ENCODE assay signal across 8 mouse cellular contexts in the genomic region with DNA sequence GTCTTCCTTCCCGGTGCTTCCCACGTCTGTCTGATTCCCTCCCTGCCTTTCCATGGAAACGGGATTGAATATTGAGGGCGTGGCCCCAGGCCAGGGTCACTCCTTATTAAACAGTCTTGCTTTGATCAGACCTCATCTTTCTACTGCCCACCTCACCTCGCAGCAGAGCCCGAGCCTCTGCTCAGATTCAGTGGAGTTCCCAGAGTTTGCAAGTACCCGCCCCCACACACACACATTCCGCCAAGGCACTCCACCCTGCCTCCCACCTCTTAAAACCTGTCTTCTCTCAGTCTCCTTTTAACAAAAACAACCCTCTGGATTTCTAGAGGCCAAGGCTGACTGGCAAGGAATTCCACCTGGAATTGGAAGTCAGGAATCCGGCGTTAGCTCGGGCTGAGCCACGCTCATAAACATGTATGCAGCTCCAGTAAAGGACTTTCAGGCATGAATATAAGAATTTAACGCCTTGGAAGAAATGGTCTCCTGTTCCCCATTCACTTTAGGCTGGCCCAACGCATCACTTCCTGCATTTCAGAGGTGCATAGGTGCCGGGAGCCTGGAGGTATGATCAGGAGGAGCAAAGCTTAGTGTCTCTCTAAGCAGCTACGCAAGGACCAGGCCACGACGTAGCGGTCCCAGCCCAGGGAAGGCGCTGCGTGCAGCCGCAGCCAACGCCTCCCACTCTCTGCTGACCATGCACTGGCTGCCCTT. TPM values are rescaled to one million over a fixed set of nuclear protein-coding genes. Genes with fewer than 3 reads are reported as not detected.
DNase-seq lines count a peak whose midpoint lies in the region; ATAC-seq and TF ChIP-seq lines count a peak whose summit lies in the region.

No protein-coding gene starts in this region.

- H3K4me2 ChIP-seq in forebrain, embryonic 14.5 days (ENCODE audit: low read length) = peak overlapping the region; percentile 93
- H3K4me2 ChIP-seq in limb, embryonic 11.5 days (ENCODE audit: low read depth, severe bottlenecking) = peak overlapping the region; percentile 85

- 10% methylated on average over 23 of the region's 23 CpGs for WGBS in forebrain, embryonic 14.5 days
- WGBS in limb, embryonic 11.5 days = 3% methylated on average over 23 of the region's 23 CpGs

- H3K4me3 ChIP-seq in ES-E14 (ENCODE audit: insufficient read depth in 1 of 2, low read depth in 1 of 2, low read length in 2 of 2, poor library complexity in 1 of 2, severe bottlenecking in 1 of 2) = peak overlapping the region; percentile 84 to 87
- peak overlapping the region; percentile 40 for H3K4me3 ChIP-seq in forebrain, embryonic 14.5 days (ENCODE audit: low read depth, low read length)
- H3K4me3 ChIP-seq in limb, embryonic 11.5 days (ENCODE audit: low read depth, low read length) = 0 out of 2 replicates have a peak overlapping the region, but pooled peaks have one; percentile 5

- peaks cover 12 to 21% of the 10 kb centered on the region in 2 experiments for H3K4me1 ChIP-seq in ES-E14 (ENCODE audit: control insufficient read depth in 2 of 2, insufficient read depth in 2 of 2, low read length in 2 of 2, poor library complexity in 1 of 2)
- H3K4me1 ChIP-seq in forebrain, embryonic 14.5 days (ENCODE audit: control insufficient read depth, insufficient read depth, low read length) = peaks cover 30% of the 10 kb centered on the region
- 0 out of 2 replicates have a peak, but pooled peaks cover 2% of the 10 kb centered on the region for H3K4me1 ChIP-seq in limb, embryonic 11.5 days (ENCODE audit: control insufficient read depth, insufficient read depth, low read length)

- in situ Hi-C loops in ES-E14 (cut with MboI; ENCODE audit: low sequenced_read_pairs in 2 of 2, unreplicated experiment in 2 of 2) = no loop called here

- ATAC-seq in forebrain, embryonic 14.5 days = no peak
- no peak for ATAC-seq in limb, embryonic 11.5 days (ENCODE audit: insufficient number of reproducible peaks, low FRiP score, low TSS enrichment, low read depth)

- H3K27ac ChIP-seq in ES-E14 (ENCODE audit: insufficient read depth, low read depth, low read length, poor library complexity, severe bottlenecking) = peak overlapping the region; percentile 15; the same call in 1 of the 2 replicates
- peak overlapping the region; percentile 94 for H3K27ac ChIP-seq in forebrain, embryonic 14.5 days (ENCODE audit: low read depth, low read length)
- no peak overlapping the region for H3K27ac ChIP-seq in limb, embryonic 11.5 days (replicated peaks; ENCODE audit: low read depth, low read length)

- H3K27me3 ChIP-seq in forebrain, embryonic 14.5 days (replicated peaks; ENCODE audit: control insufficient read depth, insufficient read depth, low read length) = peaks cover 47% of the 10 kb centered on the region
- peaks cover 70% of the 10 kb centered on the region for H3K27me3 ChIP-seq in limb, embryonic 11.5 days (ENCODE audit: control insufficient read depth, insufficient read depth, low read length)

- peak overlapping the region; percentile 75 for H3K9ac ChIP-seq in ES-E14 (ENCODE audit: insufficient read depth, low read depth, low read length, poor library complexity, severe bottlenecking)
- H3K9ac ChIP-seq in forebrain, embryonic 14.5 days (ENCODE audit: low read length) = peak overlapping the region; percentile 56
- 0 out of 2 replicates have a peak overlapping the region, but pooled peaks have one; percentile 5 for H3K9ac ChIP-seq in limb, embryonic 11.5 days (ENCODE audit: low read length)

- no peaks in the 10 kb centered on the region for H3K9me3 ChIP-seq in ES-E14 (ENCODE audit: control insufficient read depth, insufficient read depth, low read depth, low read length)
- H3K9me3 ChIP-seq in forebrain, embryonic 14.5 days (replicated peaks; ENCODE audit: control insufficient read depth, low read length) = no peaks in the 10 kb centered on the region
- H3K9me3 ChIP-seq in limb, embryonic 11.5 days (ENCODE audit: control insufficient read depth, low read length) = no peaks in the 10 kb centered on the region

- DNase-seq in heart, adult 11 months = peak; percentile 92
- no peak for DNase-seq in heart, adult 8-10 months (ENCODE audit: low spot score)
- DNase-seq in ES-E14 (ENCODE audit: low read depth, low spot score) = no peak
- DNase-seq in forebrain, embryonic 14.5 days (ENCODE audit: low spot score) = no peak
- peak; percentile 45 for DNase-seq in limb, embryonic 11.5 days (ENCODE audit: low spot score)
- DNase-seq in right cerebral cortex, postnatal 25 days = peak; percentile 32
- DNase-seq in thymus, adult 18-20 months = no peak
- no peak for DNase-seq in adipocyte (ENCODE audit: low spot score)

- no peaks in the 10 kb centered on the region; the same call in 1 of the 2 replicates for H3K36me3 ChIP-seq in ES-E14 (ENCODE audit: control insufficient read depth, insufficient read depth, low read length, poor library complexity, severe bottlenecking)
- H3K36me3 ChIP-seq in forebrain, embryonic 14.5 days (ENCODE audit: control insufficient read depth, insufficient read depth, low read length) = no peaks in the 10 kb centered on the region
- no peaks in the 10 kb centered on the region for H3K36me3 ChIP-seq in limb, embryonic 11.5 days (ENCODE audit: control insufficient read depth, insufficient read depth, low read length)

TF ChIP-seq in ES-E14, 5 proteins besides CTCF, POLR2A, EP300 and RAD21:
- no peak for TF ChIP-seq MAFK (IDR thresholded peaks at IDR 0.05; ENCODE audit: insufficient read depth, low read depth, low read length)
- no peak for TF ChIP-seq HCFC1 (IDR thresholded peaks at IDR 0.05; ENCODE audit: borderline replicate concordance, insufficient read depth, low read length)
- no peak for TF ChIP-seq CHD2 (IDR thresholded peaks at IDR 0.05; ENCODE audit: low read depth, low read length)
- no peak for TF ChIP-seq ZNF384 (IDR thresholded peaks at IDR 0.05; ENCODE audit: low read depth, low read length)
- TF ChIP-seq ZC3H11A (IDR thresholded peaks at IDR 0.05; ENCODE audit: borderline replicate concordance, low read depth, low read length) = no peak

RNA-seq across cellular contexts. Expression of a gene that starts 0.8 kb away (rescaled TPM):
- 1 to 10 TPM; 2.0 to 3.7 (median 2.0) TPM for total RNA-seq in heart, adult 8-10 months (2022)
- total RNA-seq in ES-E14 (2012; rRNA removed) = 40.9 and 48.7 TPM in 2 replicates
- 18.5 and 20.4 TPM in 2 replicates for polyA plus RNA-seq in forebrain, embryonic 14.5 days (2014; fragmentation: Nextera tagmentation; extraction: Ambion mirVana)
- 0.35 and 0.44 TPM in 2 replicates for polyA plus RNA-seq in limb, embryonic 11.5 days (2014; fragmentation: Nextera tagmentation; extraction: Ambion mirVana)

RNA-seq across cellular contexts. Expression of a gene that starts 18.0 kb away (rescaled TPM):
- 1,000 to 10,000 TPM; 2,249 to 2,640 (median 2,421) TPM for total RNA-seq in heart, adult 8-10 months (2022)
- total RNA-seq in ES-E14 (2012; rRNA removed) = 390 TPM in 2 replicates
- polyA plus RNA-seq in forebrain, embryonic 14.5 days (2014; fragmentation: Nextera tagmentation; extraction: Ambion mirVana) = 791 and 827 TPM in 2 replicates
- 622 and 641 TPM in 2 replicates for polyA plus RNA-seq in limb, embryonic 11.5 days (2014; fragmentation: Nextera tagmentation; extraction: Ambion mirVana)

RNA-seq across cellular contexts. Expression of a gene that starts 34.3 kb away (rescaled TPM):
- 10 to 100 TPM in 3 of 4 experiments, 1 to 10 TPM in 1; 9.5 to 11.6 (median 10.8) TPM for total RNA-seq in heart, adult 8-10 months (2022)
- total RNA-seq in ES-E14 (2012; rRNA removed) = 10.2 and 10.8 TPM in 2 replicates
- polyA plus RNA-seq in forebrain, embryonic 14.5 days (2014; fragmentation: Nextera tagmentation; extraction: Ambion mirVana) = 20.4 and 23.6 TPM in 2 replicates
- 16.8 and 17.8 TPM in 2 replicates for polyA plus RNA-seq in limb, embryonic 11.5 days (2014; fragmentation: Nextera tagmentation; extraction: Ambion mirVana)

RNA-seq across cellular contexts. Expression of a gene that starts 35.2 kb away (rescaled TPM):
- total RNA-seq in heart, adult 8-10 months (2022) = 1 to 10 TPM; 4.1 to 7.3 (median 6.5) TPM
- total RNA-seq in ES-E14 (2012; rRNA removed) = 50.4 and 67.3 TPM in 2 replicates
- 73.9 and 91.1 TPM in 2 replicates for polyA plus RNA-seq in forebrain, embryonic 14.5 days (2014; fragmentation: Nextera tagmentation; extraction: Ambion mirVana)
- 3.1 and 4.1 TPM in 2 replicates for polyA plus RNA-seq in limb, embryonic 11.5 days (2014; fragmentation: Nextera tagmentation; extraction: Ambion mirVana)

RNA-seq across cellular contexts. Expression of a gene that starts 49.5 kb away (rescaled TPM):
- total RNA-seq in heart, adult 8-10 months (2022) = 100 to 1,000 TPM; 127 to 162 (median 147) TPM
- 42.3 and 45.2 TPM in 2 replicates for total RNA-seq in ES-E14 (2012; rRNA removed)
- 46.1 and 47.5 TPM in 2 replicates for polyA plus RNA-seq in forebrain, embryonic 14.5 days (2014; fragmentation: Nextera tagmentation; extraction: Ambion mirVana)
- 43.5 and 43.8 TPM in 2 replicates for polyA plus RNA-seq in limb, embryonic 11.5 days (2014; fragmentation: Nextera tagmentation; extraction: Ambion mirVana)

Comparison
In these comparisons a context has a peak if more than half of its experiments do, and no peak if none do; other contexts are left out.
1. DNase-seq: peak in heart, adult 11 months (single experiment), limb, embryonic 11.5 days (single experiment) and right cerebral cortex, postnatal 25 days (single experiment); none in heart, adult 8-10 months (single experiment), ES-E14 (single experiment), forebrain, embryonic 14.5 days (single experiment), thymus, adult 18-20 months (0 of 2) and adipocyte (single experiment).
2. H3K4me3 ChIP-seq: peak in every context shown above with its lines; median percentile 86 in ES-E14; 40 in forebrain, embryonic 14.5 days; 5 in limb, embryonic 11.5 days.
3. H3K9ac ChIP-seq: peak in every context shown above with its lines; median percentile 75 in ES-E14; 56 in forebrain, embryonic 14.5 days; 5 in limb, embryonic 11.5 days.